Mouse (Mus musculus): ENCODE data around the gene Tex30.
"Not testable (repeated sequence)": the region's sequence is repeated elsewhere in the genome, so short reads cannot be mapped to it uniquely, and the experiment has no call there.

Tex30 gene

DNA sequence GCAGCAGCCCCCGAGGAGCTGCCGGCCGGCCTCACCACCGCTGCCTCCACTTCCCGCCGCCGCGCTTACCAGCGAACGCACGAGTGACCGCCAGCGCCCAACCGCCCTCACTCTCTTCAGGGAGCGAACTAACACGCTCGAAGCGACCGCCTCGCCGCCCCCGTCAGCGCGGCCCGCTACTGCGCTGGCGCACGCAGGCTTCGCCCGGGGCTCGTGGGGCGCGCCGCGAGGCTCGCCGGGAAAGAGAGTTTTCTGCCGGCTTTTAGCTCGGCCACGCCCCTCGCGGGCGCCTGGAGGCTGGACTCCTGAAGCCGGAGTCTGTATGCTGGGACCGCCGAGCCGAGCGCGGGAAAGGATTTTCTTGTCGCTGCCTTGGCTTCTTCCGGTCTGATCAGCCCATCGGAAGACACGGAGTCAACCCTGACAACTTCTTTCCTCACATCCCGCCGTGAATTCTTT lies at the start of gene Tex30:
Gene Tex30, minus strand, starts transcription at position 183 of the 459 bp plus-strand sequence.
- peak; percentile 93 for DNase-seq (ENCODE audit: low read depth)

DNA sequence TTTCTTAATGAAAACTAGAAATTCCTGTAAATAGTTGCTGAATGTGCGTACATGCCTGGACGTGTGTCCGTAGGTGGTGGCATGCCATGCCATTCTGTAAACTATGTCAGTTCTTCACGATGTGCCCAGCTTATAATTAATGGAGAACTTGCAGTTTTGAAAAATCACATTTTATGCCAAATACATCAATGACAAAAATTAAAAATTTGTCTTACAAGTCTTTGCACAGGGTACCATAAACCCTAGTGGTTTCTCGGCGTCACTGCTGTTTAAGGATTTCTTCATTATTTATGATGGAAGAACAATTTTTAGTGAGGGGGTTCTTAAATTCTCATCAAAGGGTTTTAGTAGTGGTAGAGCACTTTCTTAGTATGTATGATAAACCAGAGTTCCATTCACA lies 46.5 kb upstream of the Tex30 start:
- DNase-seq (ENCODE audit: low read depth), result peak; percentile 50

DNA sequence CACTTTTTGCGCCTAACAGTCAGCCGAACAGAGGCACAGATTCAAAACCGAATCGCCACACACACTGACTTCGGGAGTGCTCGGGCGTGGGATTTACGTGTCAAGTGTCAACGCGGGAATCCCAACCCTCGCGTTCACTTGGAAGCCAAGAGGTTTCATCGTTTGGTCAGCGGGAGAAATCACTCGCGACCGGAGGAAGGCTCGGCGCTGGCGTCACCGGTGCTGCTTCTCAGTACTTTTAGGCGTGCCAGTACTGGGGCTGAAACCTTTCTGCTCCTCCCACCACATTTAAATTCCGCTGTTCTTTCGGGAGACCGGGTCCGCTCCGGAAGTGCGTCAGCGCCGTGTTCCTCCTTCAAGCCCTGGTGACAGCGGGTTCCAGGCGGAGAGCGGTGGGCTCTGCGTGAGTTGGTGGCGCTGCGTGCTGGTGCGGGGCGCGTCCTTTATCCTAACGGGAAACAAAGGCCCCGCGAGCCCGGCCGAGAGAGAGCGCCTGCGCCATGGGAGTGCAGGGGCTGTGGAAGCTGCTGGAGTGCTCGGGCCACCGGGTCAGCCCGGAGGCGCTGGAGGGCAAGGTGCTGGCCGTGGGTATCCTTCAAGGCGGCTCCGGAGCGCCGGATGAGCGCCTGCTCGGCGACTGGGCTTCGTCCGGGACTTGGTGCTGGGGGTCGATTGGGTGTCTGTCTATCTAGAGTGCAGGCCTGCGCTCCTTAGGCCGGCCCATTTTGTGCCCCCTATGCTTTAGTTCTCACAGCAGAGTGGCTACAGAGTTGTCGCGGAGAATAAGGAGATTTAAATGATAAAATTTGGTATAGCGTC lies 45.5 kb upstream of the Tex30 start, which contains the start of gene Ercc5:
Gene Ercc5, plus strand, starts transcription at position 182 of the 819 bp plus-strand sequence.
- peak; percentile 91 for DNase-seq (ENCODE audit: low read depth)

DNA sequence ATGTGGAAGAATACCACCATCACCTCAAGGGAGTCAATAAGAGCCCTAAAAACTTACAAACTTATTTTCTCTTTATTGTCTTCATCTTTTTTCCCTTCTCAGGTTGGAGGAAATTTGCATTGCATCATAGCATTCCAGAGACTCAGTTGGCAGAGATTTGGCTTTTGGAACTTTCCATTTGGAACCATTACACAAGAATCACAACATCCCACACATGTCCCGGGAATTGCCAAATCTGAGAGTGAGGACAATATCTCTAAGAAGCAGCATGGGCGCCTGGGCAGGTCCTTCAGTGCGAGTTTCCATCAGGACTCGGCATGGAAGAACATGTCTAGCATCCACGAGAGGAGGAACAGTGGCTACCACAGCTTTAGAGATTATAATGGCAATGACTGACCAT lies 40.5 kb upstream of the Tex30 start:
- DNase-seq (ENCODE audit: low read depth), result no peak

DNA sequence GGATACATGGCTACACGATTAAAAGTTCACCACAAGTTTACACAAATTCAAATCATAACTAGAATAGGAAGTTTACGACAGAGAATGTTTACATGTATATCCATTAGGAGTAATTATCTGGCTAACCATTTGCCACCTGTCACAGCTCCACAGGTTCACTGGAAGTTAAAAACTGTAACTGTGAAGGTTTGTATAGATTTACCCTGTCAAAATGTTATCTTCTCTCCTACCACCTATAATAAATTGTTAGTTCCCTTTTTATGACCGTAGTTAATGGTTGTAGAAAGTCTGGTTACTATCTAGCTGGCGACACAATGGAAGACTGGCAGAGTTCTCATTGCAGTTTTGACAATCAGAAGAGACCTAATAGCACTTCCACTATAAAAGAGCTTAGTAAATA lies 38.0 kb upstream of the Tex30 start:
- no peak for DNase-seq (ENCODE audit: low read depth)

DNA sequence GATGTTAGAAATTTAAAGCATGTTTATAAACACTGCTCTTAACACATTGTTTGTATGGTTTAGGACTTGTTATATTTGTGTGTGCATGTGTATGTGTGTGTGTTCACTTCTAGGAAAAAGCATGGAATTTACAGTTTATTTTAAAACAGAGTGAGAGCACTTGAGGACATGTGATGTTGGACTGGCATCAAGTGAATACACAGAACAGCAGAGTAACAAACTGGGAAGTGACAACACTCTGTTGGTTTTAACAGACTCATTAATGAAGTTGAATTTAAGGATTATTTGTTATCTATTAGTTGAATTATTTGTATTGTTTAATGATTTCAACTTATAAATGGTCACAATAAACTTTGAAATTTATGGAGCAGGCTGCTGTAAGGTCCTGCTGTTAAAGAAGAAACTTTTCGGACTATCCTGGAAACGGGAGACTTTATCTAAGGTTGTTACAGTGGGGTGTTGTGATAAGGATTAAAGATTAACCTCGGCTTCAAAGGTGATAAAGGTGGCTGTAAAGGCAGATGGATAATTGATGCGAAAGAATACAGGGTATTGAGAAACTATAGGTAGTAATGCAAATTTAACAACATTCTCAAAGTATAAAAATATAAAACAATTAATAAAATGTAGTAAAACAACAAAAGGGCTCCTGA lies 27.8 kb upstream of the Tex30 start:
- no peak for DNase-seq (ENCODE audit: low read depth)

DNA sequence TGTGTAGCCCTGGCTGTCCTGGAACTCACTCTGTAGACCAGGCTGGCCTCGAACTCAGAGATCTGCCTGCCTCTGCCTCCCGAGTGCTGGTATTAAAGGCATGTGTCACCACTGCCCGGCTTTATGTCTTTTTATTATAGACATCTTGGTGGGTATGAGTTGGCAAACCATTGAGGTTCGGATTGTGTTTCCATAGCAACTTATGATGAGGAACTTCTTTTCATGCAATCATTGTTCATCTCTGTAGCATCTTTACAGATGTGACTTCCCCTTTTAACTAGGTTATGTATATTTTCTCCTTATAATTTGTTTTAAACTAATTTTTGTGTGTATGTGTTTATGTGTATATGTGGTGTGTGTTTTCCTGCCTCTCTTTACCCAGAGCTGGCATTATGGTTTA lies 23.3 kb upstream of the Tex30 start:
- no peak for DNase-seq (ENCODE audit: low read depth)

DNA sequence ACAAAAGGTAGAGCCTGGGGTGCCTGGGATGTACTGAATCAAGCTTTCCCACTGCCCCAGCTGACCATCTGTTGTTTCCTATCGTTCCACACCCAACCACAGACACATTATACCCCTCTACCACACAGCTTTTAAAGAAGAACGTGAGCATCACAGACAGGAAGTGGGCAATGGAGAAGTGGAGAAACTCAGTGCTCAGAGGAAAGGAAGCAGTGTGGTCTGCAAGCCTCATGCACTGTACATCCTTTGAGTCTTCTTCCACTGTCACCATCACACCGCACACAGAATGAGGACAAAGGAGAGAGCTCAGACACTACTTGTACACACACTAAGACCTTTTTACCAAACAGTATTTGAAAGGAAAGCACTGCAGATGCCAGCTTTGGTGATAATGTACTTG lies 20.0 kb upstream of the Tex30 start:
- peak; percentile 81 for DNase-seq (ENCODE audit: low read depth)

DNA sequence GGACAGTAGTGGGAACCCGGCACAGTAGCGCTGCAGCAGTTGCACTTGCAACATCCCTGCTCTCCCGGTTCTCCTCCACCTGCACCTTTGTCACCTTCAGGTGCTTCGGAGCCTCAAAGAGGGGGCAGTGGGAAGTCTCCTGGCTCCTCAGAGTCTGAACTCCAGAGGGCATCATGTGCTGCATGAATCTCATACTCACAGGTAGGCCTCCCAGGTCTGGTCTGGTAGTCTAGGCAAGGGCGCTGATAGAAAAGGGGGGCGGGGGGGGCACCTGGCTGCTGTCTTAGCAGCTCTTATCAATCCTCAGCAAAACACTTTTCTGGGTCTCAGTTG lies 17.8 kb upstream of the Tex30 start:
- no peak for DNase-seq (ENCODE audit: low read depth)

DNA sequence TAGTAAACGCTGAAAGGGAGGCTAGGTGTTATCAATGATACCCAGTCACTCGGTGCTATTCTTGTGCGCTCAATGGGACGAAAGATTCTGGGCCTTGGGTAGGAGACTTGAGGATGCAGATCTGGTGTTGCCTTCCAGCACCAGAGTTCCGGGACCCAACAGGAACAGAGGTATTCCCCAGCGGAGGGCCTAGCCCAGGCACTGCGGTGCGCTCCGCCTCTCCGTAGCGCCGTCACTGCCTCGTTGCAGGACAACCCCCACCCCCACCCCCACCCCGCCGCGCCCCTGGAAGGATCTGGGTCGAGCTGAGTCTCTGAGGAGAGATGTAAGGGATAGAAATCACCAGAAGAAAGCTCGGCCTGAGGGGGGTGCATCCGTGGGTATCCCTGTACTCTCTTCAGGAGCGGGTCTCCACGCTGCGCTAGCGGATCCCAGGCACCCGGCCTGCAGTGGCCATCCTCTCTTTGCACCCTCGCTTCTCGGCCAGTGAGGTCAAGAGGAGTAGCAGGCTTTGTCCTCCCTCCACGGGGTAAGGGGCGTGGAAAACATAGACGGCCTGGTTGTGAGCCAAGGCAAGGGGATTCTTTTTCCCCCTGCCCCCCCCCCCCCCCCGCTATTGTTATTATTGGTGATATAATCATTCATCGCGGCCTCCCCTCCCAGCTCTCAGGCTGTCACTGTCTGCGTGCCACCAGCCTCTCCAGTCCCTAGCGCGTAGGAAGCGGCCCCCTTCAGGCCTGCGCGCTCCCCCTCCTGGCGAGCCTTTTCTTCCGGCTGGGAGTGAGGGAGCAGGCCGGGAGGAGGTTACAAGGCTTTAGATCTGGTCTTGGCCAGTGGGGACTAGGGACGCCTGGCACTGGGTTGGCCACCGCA lies 17.2 kb upstream of the Tex30 start:
- DNase-seq (ENCODE audit: low read depth), result peak; percentile 87

DNA sequence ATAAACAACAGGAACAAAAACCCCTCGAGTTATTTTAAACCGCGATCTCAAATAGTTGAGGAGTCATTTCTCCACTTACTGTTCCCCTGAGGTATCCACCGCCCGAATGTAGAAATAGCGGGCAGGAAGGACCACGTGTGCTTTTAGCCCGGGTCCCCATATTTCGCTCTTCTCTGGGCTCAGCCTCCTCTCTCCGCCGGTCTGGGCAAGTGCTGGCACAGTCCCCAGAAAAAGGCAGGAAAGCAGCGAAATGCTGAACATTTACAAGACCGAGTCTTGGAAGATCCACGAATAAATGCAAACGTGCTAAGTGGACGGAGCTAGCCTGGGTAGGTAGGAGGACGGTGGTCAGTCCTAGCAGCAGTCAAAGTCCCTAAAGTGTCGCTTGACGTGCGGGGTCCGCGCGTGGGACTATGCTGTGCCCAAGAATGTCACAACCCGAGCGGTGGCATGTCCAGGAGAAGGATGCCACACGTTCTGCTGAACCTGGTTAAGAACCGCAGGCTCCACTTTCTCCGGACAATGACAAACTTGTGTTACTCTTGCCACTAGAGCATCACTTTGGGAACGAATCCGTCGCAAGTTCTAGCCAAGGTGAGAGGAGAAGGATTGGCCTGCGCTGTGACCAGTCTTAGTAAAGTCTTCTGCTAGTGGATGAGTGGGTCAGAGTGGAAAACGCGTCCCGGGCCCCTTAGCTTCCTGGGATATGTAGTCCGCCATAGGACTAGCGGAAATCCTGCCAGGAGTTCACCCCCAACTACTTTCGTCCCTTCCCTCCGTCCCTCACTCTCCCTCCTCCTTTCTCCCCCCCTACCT lies 16.2 kb upstream of the Tex30 start, which contains the start of the genes Kdelc1 and Bivm:
Gene Kdelc1, minus strand, starts transcription at position 570 of the 816 bp plus-strand sequence.
Gene Bivm, plus strand, starts transcription at position 719 of the 816 bp plus-strand sequence.
- DNase-seq (ENCODE audit: low read depth), result peak; percentile 98

DNA sequence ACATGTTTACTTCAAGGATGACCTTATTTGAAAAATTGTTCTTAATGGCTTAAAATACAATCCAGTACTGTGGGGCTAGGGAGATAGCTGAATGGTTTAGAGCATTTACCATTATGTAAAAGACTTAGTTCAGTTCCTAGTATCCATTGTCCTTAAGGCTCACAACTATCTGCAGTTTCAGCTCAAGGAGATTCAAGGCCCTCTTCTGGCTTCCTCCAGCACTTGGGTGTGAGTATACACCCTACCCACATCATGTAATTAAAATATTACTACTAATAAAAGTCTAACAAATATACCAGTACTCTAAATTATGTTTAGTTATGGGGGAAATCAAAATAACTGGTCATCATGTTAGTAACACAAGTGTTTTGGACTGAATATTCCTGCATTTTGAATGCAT lies 15.3 kb upstream of the Tex30 start:
- DNase-seq (ENCODE audit: low read depth), result peak; percentile 62

DNA sequence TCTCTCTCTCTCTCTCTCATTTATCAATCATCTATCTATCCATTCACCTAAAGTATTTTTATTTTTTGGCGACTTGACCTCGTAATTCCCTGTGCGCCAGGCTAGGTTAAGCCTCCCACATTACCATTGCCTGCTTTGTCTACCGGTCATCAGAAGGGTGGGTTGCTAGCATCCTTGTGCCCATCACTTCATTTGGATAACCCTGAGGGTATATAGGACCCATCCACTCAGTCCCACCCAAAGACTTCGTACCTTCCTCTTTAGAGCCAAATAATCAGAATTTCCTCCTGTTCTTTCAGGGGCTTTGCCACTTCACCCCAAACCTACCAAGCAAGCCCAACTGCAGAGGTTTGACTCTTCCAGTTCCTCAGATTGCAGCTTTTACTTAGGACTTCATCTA lies 698 bp upstream of the Tex30 start:
- DNase-seq (ENCODE audit: low read depth), result peak; percentile 16

DNA sequence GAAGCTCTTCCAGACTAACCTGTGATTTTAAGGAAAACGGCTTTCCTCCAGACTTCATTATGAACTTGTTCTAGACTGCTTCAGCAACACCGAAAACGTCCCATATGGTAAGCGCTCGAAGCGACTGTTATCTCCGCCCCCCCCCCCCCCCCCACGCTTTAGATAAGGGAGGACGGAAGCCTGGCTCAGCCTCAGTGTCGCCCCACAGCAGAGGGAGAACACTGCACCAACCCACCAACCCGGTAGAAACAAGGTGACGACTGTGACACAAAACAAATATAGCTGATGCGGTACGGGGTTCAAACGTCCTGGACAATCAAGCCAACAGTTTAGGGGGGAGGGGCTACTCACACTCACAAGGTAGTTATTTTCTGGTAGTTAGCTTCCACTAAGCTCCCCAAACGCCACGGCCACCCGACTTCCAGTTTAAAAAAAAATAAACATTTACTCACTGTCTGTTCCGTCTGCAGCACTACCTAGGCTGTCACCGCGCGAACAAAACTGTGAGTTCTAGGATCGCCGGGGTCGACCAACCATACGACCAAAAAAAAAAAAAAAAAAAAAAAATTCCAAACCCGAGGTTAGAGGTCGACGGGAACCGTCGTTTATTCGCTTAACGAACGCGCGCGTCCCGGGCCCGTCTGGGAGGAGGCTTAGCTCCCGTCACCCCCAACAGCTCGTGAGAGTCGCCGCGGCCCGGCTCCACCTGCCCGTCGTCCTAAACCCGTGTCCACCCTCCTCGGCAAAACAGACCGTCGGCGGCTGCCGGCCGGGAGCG lies 604 bp downstream of the Tex30 start:
- DNase-seq (ENCODE audit: low read depth), result peak; percentile 80

DNA sequence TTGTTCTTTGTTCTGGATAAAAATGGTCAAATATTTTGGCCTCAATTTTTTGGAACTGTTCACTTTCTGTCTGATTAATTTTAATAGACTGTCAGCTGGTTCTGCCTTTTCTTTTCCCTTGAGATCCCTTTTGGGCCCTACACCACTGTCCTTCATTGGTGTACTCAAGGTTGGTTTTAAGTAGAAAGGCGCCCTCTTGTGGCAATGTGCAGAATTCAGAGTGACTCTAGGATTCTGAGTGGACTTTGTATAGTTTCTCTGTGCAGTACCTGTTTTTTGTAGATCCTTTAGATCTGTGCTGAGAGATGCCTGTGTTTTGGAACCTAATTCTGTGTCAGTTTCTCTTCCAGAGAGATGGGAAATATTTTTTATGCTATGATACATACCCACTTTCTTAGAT lies 37.6 kb downstream of the Tex30 start:
- DNase-seq (ENCODE audit: low read depth), result peak; percentile 77

DNA sequence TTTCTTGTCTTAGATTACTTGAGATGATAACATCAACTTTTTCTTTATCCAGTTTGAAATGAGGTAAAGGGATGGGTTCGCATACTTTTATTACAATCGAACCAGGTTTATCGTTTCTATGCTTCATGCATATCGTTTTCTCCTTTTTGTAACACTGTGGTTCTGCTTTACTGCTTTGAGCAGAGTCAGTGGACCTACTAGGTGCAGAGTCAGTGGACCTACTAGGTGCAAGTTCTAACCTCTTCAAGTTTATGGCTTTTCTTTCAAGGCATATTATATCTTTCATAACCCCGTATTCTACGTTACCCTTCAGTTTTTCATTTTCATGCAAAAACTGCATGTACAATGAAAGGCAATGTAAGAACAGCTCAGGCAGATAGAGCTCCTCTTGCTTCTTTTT lies 38.8 kb downstream of the Tex30 start:
- DNase-seq (ENCODE audit: low read depth), result no peak

DNA sequence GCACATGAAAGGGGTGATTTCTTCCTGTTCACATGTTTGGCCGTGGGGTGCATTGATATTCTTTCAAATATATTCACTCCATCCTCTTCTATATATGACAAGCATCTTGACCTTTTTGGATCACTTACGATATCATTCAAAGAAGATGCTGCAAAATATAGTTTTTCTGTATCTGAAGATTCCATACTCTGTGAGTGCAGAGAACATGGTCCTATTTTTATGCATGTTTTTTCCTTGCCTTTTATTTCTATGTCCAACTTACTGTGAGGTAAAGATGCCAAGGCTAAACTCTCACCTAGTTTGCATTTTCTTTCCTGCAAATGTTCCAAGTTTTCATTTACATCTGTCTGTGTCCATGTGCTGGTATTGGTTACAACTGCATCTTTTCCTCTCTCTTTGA lies 40.4 kb downstream of the Tex30 start, which contains the start of gene Gm8251:
Gene Gm8251, minus strand, starts transcription at position 101 of the 400 bp plus-strand sequence.
- DNase-seq (ENCODE audit: low read depth), result no peak

DNA sequence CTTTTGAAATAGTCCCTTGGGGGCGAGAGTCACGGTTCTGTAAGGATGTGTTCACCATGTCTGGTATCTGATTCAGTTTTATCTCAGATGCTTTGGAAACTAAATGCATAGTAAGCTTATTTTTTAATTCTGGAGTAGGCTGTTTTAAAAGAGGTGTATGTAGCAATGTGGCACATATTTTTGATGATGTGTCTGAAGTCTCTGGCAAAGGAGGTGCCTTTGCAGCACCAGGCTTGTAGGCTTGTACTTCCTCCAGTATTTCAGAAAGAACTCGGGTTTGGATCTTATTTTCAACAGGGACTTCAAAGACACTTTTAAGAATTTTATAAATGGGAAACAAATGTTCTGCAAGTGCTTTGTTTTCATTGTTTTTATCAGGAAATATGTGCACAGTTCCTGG lies 44.4 kb downstream of the Tex30 start:
- DNase-seq (ENCODE audit: low read depth), result no peak

DNA sequence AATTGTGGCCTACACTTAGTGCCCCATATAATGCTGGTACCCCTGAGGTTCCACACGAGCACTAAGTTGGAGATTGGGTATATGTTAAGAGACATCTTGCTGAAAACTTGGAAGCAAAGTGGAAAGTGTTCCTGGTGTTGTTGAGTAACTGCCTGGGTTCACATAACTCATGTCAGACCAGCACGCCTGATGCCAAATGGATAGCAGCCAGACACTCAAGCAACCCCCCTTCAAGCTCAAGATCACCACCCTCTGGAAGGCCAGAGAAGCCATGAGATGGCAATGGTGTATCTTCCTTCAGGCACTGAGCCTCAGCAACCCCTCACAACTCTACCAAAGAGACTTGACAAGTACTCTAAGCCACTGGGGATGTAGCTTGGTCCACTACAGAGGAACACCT lies 55.7 kb downstream of the Tex30 start:
- no peak for DNase-seq (ENCODE audit: low read depth)

DNA sequence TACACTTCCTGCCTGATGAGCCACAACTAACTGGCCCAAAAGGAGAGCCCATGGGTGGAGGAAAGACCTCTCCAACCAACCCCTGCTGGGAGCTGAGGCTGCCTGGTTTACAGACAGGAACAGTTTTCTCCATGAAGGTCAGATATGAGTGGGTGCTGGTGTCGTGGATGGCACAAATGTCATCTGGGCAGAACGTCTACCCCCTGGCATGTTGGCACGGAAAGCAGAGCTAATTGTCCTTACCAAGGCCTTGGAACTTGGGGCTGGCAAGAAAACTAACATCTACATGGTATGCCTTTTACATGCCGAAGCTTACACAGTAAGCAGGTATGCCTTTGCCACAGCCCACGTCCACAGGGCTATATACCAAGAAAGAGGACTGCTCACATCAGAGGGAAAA lies 56.6 kb downstream of the Tex30 start:
- DNase-seq (ENCODE audit: low read depth), result not testable (repeated sequence)

DNA sequence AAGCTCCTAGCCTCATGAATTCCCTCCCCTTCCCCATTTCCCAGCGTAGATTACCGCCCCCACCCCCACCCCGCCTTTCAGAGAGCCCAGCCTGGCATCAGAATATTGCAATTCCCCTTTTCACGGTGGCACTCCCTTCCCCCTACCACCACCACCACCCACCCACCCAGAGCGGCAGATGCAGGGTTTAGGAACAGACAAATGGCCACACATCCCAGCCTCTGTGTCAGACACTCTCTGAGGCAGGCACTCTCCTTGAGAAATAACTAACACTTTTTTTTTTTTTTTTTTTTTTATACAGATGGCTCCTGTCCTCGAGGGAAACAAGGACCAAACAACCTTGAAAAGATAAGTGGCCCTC lies 59.7 kb downstream of the Tex30 start:
- no peak for DNase-seq (ENCODE audit: low read depth)

Data from 416B (cell line).